Mouse (Mus musculus): ENCODE measurements around the gene Dgki. TPM values are rescaled to one million over a fixed set of nuclear protein-coding genes. Genes with fewer than 3 reads are reported as not detected.
A peak's percentile ranks its signal among the peaks of the same experiment; 100 is the strongest.

Gene Dgki
- polyA plus RNA-seq, 1 experiment from 2014 or later: 0.92 TPM

DNA sequence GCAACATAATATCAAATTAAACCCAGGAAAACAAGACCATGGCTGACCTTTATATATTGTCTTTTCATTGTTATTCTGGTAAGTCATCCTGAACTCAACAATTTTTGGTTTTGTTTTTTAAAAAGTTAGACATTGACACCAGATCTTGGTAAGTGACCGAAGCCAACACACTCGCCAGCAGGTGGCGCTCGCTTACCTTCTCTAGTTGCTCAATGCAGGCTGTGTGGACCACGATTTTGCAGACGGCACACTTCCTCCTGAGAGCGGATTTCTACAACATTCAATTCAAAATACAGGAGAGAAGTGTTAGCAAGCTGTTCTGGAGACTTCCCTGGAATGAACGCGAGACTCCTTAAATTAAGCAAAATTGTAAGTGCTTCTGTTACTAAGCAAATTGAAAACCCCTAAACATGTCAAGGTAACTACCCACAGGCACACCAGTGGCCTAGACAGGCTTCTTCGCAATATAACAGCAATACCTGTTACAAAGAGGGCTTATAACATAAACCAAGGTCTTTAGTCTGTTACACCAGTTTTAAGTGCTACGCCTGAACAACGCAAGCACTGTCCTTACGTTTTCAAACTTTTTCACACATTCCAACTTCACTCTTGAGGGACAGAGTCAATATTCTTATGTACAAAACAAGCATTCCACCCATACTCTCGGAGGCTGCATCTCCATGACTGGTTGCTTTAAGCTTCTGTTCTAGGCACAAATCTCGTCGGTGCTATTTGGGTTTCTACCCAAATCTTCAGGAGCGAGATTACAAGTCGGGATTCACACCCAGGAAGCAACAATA, 202.4 kb downstream of the Dgki start:
- Histone ChIP-seq H3K9ac (ENCODE audit: low read length) (no peak overlapping the region), H3K4me2 (ENCODE audit: low read length) (peak overlapping the region; percentile 28), H3K36me3 (ENCODE audit: control insufficient read depth, insufficient read depth, low read length) (no peaks in the 10 kb centered on the region), H3K4me3 (ENCODE audit: low read depth, low read length) (no peak overlapping the region), H3K27me3 (replicated peaks; ENCODE audit: control insufficient read depth, insufficient read depth, low read length) (no peaks in the 10 kb centered on the region), H3K4me1 (replicated peaks; ENCODE audit: control insufficient read depth, insufficient read depth, low read length) (no peaks in the 10 kb centered on the region; the same call in 1 of the 2 replicates), H3K9me3 (ENCODE audit: control insufficient read depth, low read length) (no peaks in the 10 kb centered on the region), H3K27ac (ENCODE audit: low read depth) (no peak overlapping the region)
- 46% methylated on average over 18 of the region's 18 CpGs for WGBS
- ATAC-seq (replicated peaks; ENCODE audit: low FRiP score, low TSS enrichment, low read depth) (no peak), DNase-seq (ENCODE audit: low spot score) (peak; percentile 94)

DNA sequence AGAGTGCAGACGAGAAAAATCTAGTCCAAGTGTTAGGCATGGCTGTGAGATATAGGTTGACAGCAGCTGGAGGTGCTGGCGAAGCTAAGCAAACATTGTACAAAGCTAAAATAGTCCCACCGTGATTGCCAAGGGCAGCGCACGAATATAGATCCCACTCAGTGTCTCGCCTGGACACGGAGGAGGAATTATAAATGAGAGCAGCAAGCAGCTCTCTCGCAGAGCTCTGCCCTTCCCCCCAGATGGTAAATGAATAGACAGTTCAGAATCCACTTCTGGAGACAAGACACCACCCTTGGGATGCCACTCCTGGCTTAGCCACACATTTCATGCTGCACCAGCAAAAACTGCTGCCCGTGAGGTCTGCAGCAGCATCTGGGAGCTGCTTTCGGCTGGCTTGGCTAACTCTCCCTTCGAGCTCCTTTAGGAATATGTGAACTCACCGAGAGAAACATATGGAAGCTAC, 203.1 kb downstream of the Dgki start:
- H3K27me3 ChIP-seq (replicated peaks; ENCODE audit: control insufficient read depth, insufficient read depth, low read length): no peaks in the 10 kb centered on the region
- H3K27ac ChIP-seq (ENCODE audit: low read depth): no peak overlapping the region
- 44% methylated on average over 12 of the region's 12 CpGs for WGBS
- H3K4me1 ChIP-seq (replicated peaks; ENCODE audit: control insufficient read depth, insufficient read depth, low read length): no peaks in the 10 kb centered on the region; the same call in 1 of the 2 replicates
- H3K9ac ChIP-seq (ENCODE audit: low read length): no peak overlapping the region
- H3K4me3 ChIP-seq (ENCODE audit: low read depth, low read length): no peak overlapping the region
- DNase-seq (ENCODE audit: low spot score): no peak
- no peaks in the 10 kb centered on the region for H3K36me3 ChIP-seq (ENCODE audit: control insufficient read depth, insufficient read depth, low read length)
- no peak for ATAC-seq (replicated peaks; ENCODE audit: low FRiP score, low TSS enrichment, low read depth)
- H3K4me2 ChIP-seq (ENCODE audit: low read length): peak overlapping the region; percentile 28
- no peaks in the 10 kb centered on the region for H3K9me3 ChIP-seq (ENCODE audit: control insufficient read depth, low read length)

DNA sequence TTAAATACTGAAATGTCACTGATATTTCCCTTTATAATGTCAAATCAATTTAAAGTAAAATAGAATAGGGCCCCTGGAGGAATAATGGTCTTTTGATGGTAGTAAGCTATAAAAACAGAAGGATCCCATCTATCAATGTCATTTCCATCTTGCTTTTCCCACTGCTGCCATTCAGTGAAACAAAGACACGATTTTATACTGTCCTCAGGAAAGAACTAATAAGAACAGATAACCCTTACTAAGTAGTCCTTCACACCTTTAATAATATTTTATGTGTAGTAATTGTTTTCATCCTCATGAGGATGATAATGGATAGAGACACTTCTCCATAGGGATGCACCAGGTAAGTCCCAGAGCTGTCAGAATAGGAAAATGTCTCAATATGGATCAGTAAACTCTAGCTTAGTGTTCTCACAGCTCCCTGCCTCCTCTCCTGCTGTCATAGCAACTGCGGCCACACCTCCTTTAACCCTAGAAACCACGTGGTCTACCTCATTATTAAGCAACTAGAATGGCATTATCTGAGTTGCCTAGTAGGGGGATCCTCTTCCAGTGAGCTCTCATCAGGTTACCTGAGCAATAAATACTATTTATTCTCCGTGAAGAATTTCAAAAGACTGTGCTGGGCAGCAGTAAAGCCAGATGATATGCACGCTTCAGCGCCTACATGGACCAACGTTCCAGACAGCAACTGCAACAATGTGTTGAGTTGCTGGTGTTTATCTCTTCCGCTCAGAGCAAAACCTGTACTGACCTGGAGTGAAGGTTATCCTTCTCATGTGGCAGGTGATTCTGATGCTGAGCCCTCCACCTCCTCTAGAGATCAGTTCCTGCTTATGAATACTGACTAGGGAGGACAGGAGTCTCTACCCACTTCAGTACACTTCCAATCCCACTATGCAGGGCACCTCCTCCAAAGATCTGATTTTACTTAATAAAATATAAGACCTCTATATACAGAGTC, 210.6 kb downstream of the Dgki start:
- H3K27ac ChIP-seq (ENCODE audit: low read depth): no peak overlapping the region
- H3K4me1 ChIP-seq (replicated peaks; ENCODE audit: control insufficient read depth, insufficient read depth, low read length): no peaks in the 10 kb centered on the region
- H3K4me3 ChIP-seq (ENCODE audit: low read depth, low read length): no peak overlapping the region
- H3K4me2 ChIP-seq (ENCODE audit: low read length): no peak overlapping the region
- 49% methylated on average over 8 of the region's 8 CpGs for WGBS
- H3K9ac ChIP-seq (ENCODE audit: low read length): no peak overlapping the region
- H3K27me3 ChIP-seq (replicated peaks; ENCODE audit: control insufficient read depth, insufficient read depth, low read length): no peaks in the 10 kb centered on the region
- DNase-seq (ENCODE audit: low spot score): no peak
- ATAC-seq (replicated peaks; ENCODE audit: low FRiP score, low TSS enrichment, low read depth): no peak
- no peaks in the 10 kb centered on the region for H3K9me3 ChIP-seq (ENCODE audit: control insufficient read depth, low read length)
- no peaks in the 10 kb centered on the region for H3K36me3 ChIP-seq (ENCODE audit: control insufficient read depth, insufficient read depth, low read length)

DNA sequence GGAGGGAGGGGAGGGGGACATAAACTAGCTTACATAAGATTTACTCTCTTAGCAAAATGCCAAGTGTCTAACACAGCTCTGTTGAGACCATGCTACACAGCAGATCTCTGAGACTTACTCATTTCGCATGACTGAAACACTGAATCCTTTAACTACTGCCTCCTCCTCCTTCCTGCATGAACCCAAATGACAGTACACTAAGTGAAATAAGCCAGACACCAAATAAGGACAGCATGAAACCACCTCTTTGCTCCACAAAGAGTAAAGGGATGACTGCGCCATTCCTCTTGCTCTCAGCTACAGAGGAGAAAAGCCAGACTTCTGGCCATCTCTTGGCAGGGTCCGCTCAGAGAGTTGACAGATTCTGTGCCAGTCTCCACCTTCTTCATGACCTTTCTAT, 217.0 kb downstream of the Dgki start:
- Histone ChIP-seq H3K4me1 (replicated peaks; ENCODE audit: control insufficient read depth, insufficient read depth, low read length) (no peaks in the 10 kb centered on the region), H3K4me2 (ENCODE audit: low read length) (no peak overlapping the region), H3K4me3 (ENCODE audit: low read depth, low read length) (no peak overlapping the region), H3K27ac (ENCODE audit: low read depth) (no peak overlapping the region), H3K9me3 (ENCODE audit: control insufficient read depth, low read length) (no peaks in the 10 kb centered on the region), H3K27me3 (replicated peaks; ENCODE audit: control insufficient read depth, insufficient read depth, low read length) (no peaks in the 10 kb centered on the region), H3K36me3 (ENCODE audit: control insufficient read depth, insufficient read depth, low read length) (no peaks in the 10 kb centered on the region), H3K9ac (ENCODE audit: low read length) (no peak overlapping the region)
- 50% methylated on average over 3 of the region's 3 CpGs for whole genome bisulfite sequencing
- no peak for DNase-seq (ENCODE audit: low spot score)
- no peak for ATAC-seq (replicated peaks; ENCODE audit: low FRiP score, low TSS enrichment, low read depth)

DNA sequence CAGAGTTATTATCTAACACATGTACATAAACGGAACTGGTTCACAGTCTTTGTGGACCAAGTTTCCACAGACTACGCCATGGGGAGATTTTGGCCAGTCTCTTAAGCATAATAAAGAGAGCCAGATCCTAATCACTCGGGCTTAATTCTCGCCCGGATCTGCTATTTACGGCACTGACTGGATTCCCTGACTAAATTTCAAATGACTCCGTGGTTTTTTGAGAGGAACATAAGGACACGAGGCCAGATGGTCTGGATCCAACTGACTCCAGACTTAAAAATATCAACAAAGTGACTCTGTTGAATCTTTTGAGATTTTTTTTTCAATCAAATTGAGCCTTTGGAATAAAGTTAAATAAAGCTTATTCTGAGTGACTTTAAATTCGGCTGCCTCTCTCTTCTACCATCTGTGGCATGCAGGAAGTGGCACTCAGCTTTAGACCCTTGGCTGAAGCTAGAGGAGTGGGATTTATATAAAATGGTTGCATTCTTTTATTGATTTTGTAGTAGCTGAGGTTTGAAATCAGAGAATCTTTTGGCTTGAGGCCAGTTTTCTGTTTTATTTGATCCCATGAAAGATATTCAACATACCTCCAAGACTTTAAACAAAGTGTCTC, 227.5 kb downstream of the Dgki start:
- ATAC-seq (replicated peaks; ENCODE audit: low FRiP score, low TSS enrichment, low read depth) (no peak), DNase-seq (ENCODE audit: low spot score) (no peak)
- no peak overlapping the region for H3K9ac ChIP-seq (ENCODE audit: low read length)
- 41% methylated on average over 9 of the region's 9 CpGs for WGBS
- H3K36me3 ChIP-seq (ENCODE audit: control insufficient read depth, insufficient read depth, low read length): no peaks in the 10 kb centered on the region
- H3K27ac ChIP-seq (ENCODE audit: low read depth): peak overlapping the region; percentile 14; the same call in 1 of the 2 replicates
- no peaks in the 10 kb centered on the region for H3K27me3 ChIP-seq (replicated peaks; ENCODE audit: control insufficient read depth, insufficient read depth, low read length)
- H3K4me3 ChIP-seq (ENCODE audit: low read depth, low read length): no peak overlapping the region
- no peak overlapping the region for H3K4me2 ChIP-seq (ENCODE audit: low read length)
- 0 out of 2 replicates have a peak, but pooled peaks cover 9% of the 10 kb centered on the region for H3K4me1 ChIP-seq (replicated peaks; ENCODE audit: control insufficient read depth, insufficient read depth, low read length)
- no peaks in the 10 kb centered on the region for H3K9me3 ChIP-seq (ENCODE audit: control insufficient read depth, low read length)

DNA sequence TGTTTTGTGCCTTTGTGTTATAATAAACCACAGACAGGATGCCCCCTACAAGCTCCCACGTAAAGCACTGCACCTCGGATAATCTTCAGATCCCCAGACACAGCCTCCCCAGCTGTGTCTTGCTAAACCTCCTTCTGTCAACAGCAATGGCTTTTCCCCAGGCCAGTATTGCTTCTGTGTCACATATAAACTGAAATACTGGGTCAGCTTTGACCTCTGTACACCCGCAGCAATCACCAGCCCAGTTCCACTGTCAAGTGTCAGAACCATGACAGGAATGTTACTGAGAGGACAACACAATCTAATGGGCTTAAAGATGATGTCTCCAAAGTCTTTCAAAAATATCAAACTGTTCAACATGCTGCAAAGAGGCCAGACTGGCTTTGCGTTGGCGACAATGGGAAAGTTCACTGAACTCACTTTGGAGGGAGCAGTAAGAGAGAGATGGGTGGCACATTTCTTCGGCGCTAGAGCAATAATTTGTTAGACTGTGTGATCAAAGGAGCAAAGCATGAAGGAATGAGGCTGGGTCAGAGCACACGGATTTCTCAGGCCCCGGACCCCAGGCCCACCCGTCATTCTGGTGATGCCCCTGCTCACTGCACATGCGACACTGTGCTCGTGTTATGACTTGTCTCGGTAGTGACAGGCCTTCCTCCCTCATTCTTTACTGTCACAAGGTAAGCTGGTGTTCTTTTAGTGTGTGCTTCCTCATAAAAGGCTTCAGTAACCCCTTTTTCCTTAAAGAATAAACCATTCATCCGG, 230.0 kb downstream of the Dgki start:
- H3K27me3 ChIP-seq (replicated peaks; ENCODE audit: control insufficient read depth, insufficient read depth, low read length): no peaks in the 10 kb centered on the region
- DNase-seq (ENCODE audit: low spot score): no peak
- H3K4me2 ChIP-seq (ENCODE audit: low read length): no peak overlapping the region
- WGBS: 70% methylated on average over 14 of the region's 14 CpGs
- ATAC-seq (replicated peaks; ENCODE audit: low FRiP score, low TSS enrichment, low read depth): no peak
- H3K4me3 ChIP-seq (ENCODE audit: low read depth, low read length): no peak overlapping the region
- no peaks in the 10 kb centered on the region for H3K9me3 ChIP-seq (ENCODE audit: control insufficient read depth, low read length)
- H3K27ac ChIP-seq (ENCODE audit: low read depth): no peak overlapping the region
- no peak overlapping the region for H3K9ac ChIP-seq (ENCODE audit: low read length)
- H3K4me1 ChIP-seq (replicated peaks; ENCODE audit: control insufficient read depth, insufficient read depth, low read length): 0 out of 2 replicates have a peak, but pooled peaks cover 9% of the 10 kb centered on the region
- no peaks in the 10 kb centered on the region for H3K36me3 ChIP-seq (ENCODE audit: control insufficient read depth, insufficient read depth, low read length)

DNA sequence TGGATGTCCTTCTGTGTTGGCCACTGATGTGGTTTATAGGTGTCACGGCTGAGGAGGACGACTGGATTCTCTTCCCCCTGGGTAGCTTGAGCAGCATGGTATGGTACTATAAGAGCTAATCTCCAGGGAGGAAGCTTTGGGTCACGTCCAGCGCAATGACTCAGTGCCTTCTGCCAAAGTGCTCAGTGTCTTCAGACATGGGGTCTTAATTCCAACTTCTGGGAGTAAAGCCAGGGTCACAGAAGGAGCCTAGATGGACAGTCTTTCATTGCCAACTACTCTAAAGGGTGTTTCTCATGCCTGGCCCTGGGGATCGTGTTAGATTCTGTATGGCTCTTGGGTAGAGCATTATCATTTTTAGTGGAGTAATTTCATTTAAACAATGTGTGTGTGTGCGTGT, 231.2 kb downstream of the Dgki start:
- Histone ChIP-seq H3K36me3 (ENCODE audit: control insufficient read depth, insufficient read depth, low read length) (no peaks in the 10 kb centered on the region), H3K27me3 (replicated peaks; ENCODE audit: control insufficient read depth, insufficient read depth, low read length) (no peaks in the 10 kb centered on the region), H3K4me2 (ENCODE audit: low read length) (no peak overlapping the region), H3K4me3 (ENCODE audit: low read depth, low read length) (no peak overlapping the region), H3K27ac (ENCODE audit: low read depth) (no peak overlapping the region), H3K9me3 (ENCODE audit: control insufficient read depth, low read length) (no peaks in the 10 kb centered on the region), H3K9ac (ENCODE audit: low read length) (no peak overlapping the region), H3K4me1 (replicated peaks; ENCODE audit: control insufficient read depth, insufficient read depth, low read length) (peaks cover 13% of the 10 kb centered on the region)
- 88% methylated on average over 6 of the region's 6 CpGs for WGBS
- DNase-seq (ENCODE audit: low spot score) (no peak), ATAC-seq (replicated peaks; ENCODE audit: low FRiP score, low TSS enrichment, low read depth) (no peak)

DNA sequence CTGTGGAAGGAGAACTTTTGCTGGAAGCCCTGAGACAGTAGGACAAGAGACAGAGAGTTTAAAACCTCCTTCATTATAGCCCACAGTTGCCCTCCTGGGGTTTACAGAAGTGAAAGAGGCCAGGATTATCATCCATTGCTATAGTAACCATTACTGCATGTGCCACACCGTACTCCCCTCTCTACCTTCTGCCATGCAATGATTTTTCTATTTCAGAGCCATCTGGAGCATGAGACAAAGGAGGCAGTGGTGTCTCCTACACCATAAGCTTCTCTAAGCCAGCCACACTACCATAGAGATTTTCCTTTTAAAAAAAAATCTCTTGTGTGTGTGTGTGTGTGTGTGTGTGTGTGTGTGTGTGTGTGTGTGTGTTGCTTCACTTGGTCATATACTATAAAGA, 232.6 kb downstream of the Dgki start:
- 85% methylated on average over 1 of the region's 1 CpGs for WGBS
- DNase-seq (ENCODE audit: low spot score): no peak
- ATAC-seq (replicated peaks; ENCODE audit: low FRiP score, low TSS enrichment, low read depth): no peak

More for the DNA sequence above, 232.6 kb downstream of the Dgki start:
- Histone ChIP-seq H3K4me1 (replicated peaks; ENCODE audit: control insufficient read depth, insufficient read depth, low read length) (peaks cover 8% of the 10 kb centered on the region), H3K4me2 (ENCODE audit: low read length) (no peak overlapping the region), H3K36me3 (ENCODE audit: control insufficient read depth, insufficient read depth, low read length) (no peaks in the 10 kb centered on the region), H3K4me3 (ENCODE audit: low read depth, low read length) (no peak overlapping the region), H3K9ac (ENCODE audit: low read length) (no peak overlapping the region), H3K27ac (ENCODE audit: low read depth) (no peak overlapping the region), H3K9me3 (ENCODE audit: control insufficient read depth, low read length) (no peaks in the 10 kb centered on the region), H3K27me3 (replicated peaks; ENCODE audit: control insufficient read depth, insufficient read depth, low read length) (no peaks in the 10 kb centered on the region)

Data from intestine, embryonic 14.5 days (tissue).